Mouse (Mus musculus) forebrain, embryonic 13.5 days (tissue): ENCODE measurements around the gene Kcnn1. TPM values are rescaled to one million over a fixed set of nuclear protein-coding genes. Genes with fewer than 3 reads are reported as not detected.

Experiments used
- ATAC-seq: fragments of 200-750 bp; cut with Nextera tagmentation; 2 replicates; pipeline ENCODE4 v1.8.0; 2017
- H3K27ac ChIP-seq: fragments of 300-500 bp; sonication (generic); 2 replicates; pipeline ENCODE4 v1.5.1; 2015; ENCODE audit warnings: inconsistent platforms, mild to moderate bottlenecking, moderate library complexity
- H3K27me3 ChIP-seq: fragments of 300-500 bp; sonication (generic); 2 replicates; pipeline ENCODE4 v1.6.1; 2015; ENCODE audit warnings: mild to moderate bottlenecking, inconsistent platforms
- H3K36me3 ChIP-seq: fragments of 300-500 bp; sonication (generic); 2 replicates; pipeline ENCODE4 v1.6.1; 2015; ENCODE audit warnings: mild to moderate bottlenecking, inconsistent platforms; ENCODE audit not compliant: poor library complexity, severe bottlenecking
- H3K4me1 ChIP-seq: fragments of 300-500 bp; sonication (generic); 2 replicates; pipeline ENCODE4 v1.6.1; 2015; ENCODE audit warnings: inconsistent platforms
- H3K4me2 ChIP-seq: fragments of 300-500 bp; sonication (generic); 2 replicates; pipeline ENCODE4 v1.6.1; 2015; ENCODE audit warnings: inconsistent platforms, mild to moderate bottlenecking, moderate library complexity
- H3K4me3 ChIP-seq: fragments of 300-500 bp; sonication (generic); 2 replicates; pipeline ENCODE4 v1.5.1; 2015; ENCODE audit warnings: mild to moderate bottlenecking, inconsistent platforms
- H3K9ac ChIP-seq: fragments of 300-500 bp; sonication (generic); 2 replicates; pipeline ENCODE4 v1.6.1; 2015; ENCODE audit warnings: mild to moderate bottlenecking, inconsistent platforms
- H3K9me3 ChIP-seq: fragments of 300-500 bp; sonication (generic); replicated peaks from 2 replicates; pipeline ENCODE4 v1.6.1; 2016; ENCODE audit warnings: inconsistent platforms
- WGBS: fragments of 180-500 bp; shearing (Covaris S2); methylation state at CpG from one replicate; pipeline ENCODE4 v1.1.7; 2015; 5-methylcytosine and 5-hydroxymethylcytosine counted together
- polyA plus RNA-seq: library from polyadenylated mRNA; unstranded; fragments of >200 nt; fragmentation: Nextera tagmentation; extraction: Ambion mirVana; gene quantifications from 2 replicates; pipeline ENCODE4 v1.2.1, GENCODE M21; 2015

Kcnn1 gene
- polyA plus RNA-seq, 1 experiment from 2014 or later: 13.5 TPM

DNA sequence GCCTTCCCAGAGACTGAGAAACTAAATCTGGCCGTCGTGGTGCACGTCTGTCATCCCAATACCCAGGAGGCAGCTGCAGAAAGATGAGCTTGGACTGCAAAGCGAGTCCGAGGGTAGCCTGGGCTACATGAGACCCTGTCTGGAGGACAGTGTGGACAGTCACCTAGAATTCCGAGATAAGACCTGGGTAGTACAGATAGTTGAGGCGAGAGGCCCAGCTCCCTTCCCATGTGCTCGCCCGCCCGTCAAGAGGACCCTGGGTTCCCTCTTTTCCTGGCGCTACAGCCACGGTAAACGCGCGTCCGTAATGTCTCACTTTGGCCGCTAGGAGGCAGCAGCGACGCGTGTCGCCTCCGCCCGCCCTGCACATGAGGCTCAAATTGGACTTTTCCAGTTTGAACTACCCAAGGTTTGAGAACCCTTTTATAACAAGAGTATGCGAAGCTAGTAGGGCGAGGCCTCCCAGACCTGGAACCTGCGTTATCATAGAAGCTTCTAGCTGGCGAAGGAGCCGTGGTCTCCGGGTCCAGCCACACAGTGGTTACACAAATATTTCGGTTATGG lies 41.6 kb downstream of the Kcnn1 start:
- H3K27ac ChIP-seq: no peak overlapping the region
- no peak overlapping the region for H3K4me3 ChIP-seq
- no peaks in the 10 kb centered on the region for H3K36me3 ChIP-seq
- 0 out of 2 replicates have a peak, but pooled peaks cover 5% of the 10 kb centered on the region for H3K4me1 ChIP-seq
- 17% methylated on average over 30 of the region's 30 CpGs for WGBS
- H3K9me3 ChIP-seq: peaks cover 7% of the 10 kb centered on the region; the same call in 1 of the 2 replicates
- peaks cover 39% of the 10 kb centered on the region for H3K27me3 ChIP-seq
- peak; percentile 59 for ATAC-seq
- no peak overlapping the region for H3K4me2 ChIP-seq
- H3K9ac ChIP-seq: no peak overlapping the region; the same call in 1 of the 2 replicates

DNA sequence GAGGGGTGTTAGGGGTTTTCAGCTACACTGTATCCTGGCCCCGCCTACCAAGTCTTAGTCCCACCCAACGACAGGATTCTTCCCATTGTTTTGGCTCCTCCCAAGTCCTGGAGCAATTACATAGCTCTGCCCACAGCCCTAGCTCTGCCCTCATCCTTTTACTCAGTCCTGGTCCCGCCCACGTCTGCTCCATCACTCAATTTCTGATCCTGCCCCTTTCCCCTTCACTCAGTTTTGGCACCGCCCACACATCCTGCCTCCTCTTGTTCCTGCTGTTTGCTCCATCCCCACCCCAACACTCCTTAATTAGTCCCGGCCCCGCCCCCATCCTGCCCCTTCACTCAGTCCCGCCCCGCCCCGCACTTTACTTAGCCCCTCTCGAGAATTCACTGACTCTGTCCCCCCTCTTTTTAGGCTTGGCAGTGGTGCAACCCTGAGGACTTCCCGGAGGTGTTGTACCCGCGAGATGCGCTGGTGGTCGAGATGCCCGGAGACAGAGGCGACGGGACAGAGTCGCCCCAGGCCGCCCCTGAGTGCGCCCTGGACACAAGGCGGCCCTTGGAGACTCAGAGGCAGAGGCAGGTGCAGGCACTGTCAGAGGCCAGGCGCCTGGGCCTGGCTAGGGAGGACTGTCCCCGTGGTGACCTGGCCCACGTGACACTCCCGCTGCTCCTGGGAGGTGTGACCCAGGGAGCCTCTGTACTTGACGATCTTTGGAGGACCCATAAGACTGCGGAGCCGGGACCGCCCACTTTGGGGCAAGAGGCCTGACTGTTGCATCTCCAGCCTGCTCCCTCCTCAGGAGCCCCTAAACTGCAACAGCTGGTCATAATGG lies 42.7 kb downstream of the Kcnn1 start:
- Histone ChIP-seq H3K4me1 (0 out of 2 replicates have a peak, but pooled peaks cover 5% of the 10 kb centered on the region), H3K27me3 (peaks cover 51% of the 10 kb centered on the region), H3K36me3 (no peaks in the 10 kb centered on the region), H3K4me3 (no peak overlapping the region), H3K9ac (no peak overlapping the region), H3K27ac (no peak overlapping the region), H3K4me2 (no peak overlapping the region; the same call in 1 of the 2 replicates), H3K9me3 (peaks cover 7% of the 10 kb centered on the region; the same call in 1 of the 2 replicates)
- 2% methylated on average over 31 of the region's 31 CpGs for WGBS
- ATAC-seq: peak; percentile 56; the same call in 1 of the 2 replicates

- 0 out of 2 replicates have a peak, but pooled peaks have one; percentile 8 for ATAC-seq
- Histone ChIP-seq H3K27me3 (peaks cover 64% of the 10 kb centered on the region), H3K9ac (no peak overlapping the region), H3K4me1 (0 out of 2 replicates have a peak, but pooled peaks cover 5% of the 10 kb centered on the region), H3K36me3 (no peaks in the 10 kb centered on the region), H3K9me3 (peaks cover 7% of the 10 kb centered on the region; the same call in 1 of the 2 replicates), H3K4me3 (no peak overlapping the region), H3K27ac (no peak overlapping the region), H3K4me2 (peak overlapping the region; percentile 45)
- WGBS: 12% methylated on average over 30 of the region's 30 CpGs
These were observed 46.4 kb downstream of the Kcnn1 start for GRCm38 (mm10) chr8:70816679-70817078.

DNA sequence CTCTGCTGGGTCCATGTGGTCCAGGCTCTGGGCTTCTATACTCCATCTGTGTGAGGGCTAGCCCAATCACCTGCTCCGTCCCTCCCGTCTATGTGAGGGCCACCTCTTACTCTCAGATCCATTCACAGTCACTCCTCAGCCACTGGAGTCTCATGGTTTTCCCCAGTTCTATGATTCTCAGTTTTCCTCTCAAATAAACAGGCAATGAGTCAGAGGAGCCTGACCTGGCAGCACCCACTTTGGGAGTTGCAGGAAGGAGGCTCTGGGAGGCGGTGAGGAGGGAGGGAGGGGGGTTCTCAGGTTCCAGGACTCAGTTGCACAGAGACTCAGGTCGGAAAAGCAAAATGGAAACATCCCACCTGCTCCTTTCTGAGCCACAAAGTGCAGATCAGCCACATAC lies 50.2 kb downstream of the Kcnn1 start:
- H3K4me3 ChIP-seq: no peak overlapping the region
- no peak overlapping the region for H3K9ac ChIP-seq
- no peak for ATAC-seq
- no peaks in the 10 kb centered on the region for H3K36me3 ChIP-seq
- H3K4me1 ChIP-seq: 0 out of 2 replicates have a peak, but pooled peaks cover 5% of the 10 kb centered on the region
- H3K9me3 ChIP-seq: no peaks in the 10 kb centered on the region
- WGBS: 72% methylated on average over 4 of the region's 4 CpGs
- H3K4me2 ChIP-seq: no peak overlapping the region
- peaks cover 35% of the 10 kb centered on the region for H3K27me3 ChIP-seq
- H3K27ac ChIP-seq: no peak overlapping the region

GRCm38 (mm10) chr8:70812055-70812454 lies 51.0 kb downstream of the Kcnn1 start:
- Histone ChIP-seq H3K27ac (no peak overlapping the region), H3K4me3 (no peak overlapping the region), H3K36me3 (no peaks in the 10 kb centered on the region), H3K27me3 (peaks cover 34% of the 10 kb centered on the region), H3K9me3 (no peaks in the 10 kb centered on the region), H3K9ac (no peak overlapping the region), H3K4me2 (no peak overlapping the region), H3K4me1 (0 out of 2 replicates have a peak, but pooled peaks cover 5% of the 10 kb centered on the region)
- WGBS: 34% methylated on average over 4 of the region's 4 CpGs
- no peak for ATAC-seq

GRCm38 (mm10) chr8:70810962-70811680 lies 51.9 kb downstream of the Kcnn1 start:
- no peak overlapping the region for H3K4me3 ChIP-seq
- no peaks in the 10 kb centered on the region for H3K9me3 ChIP-seq
- no peak for ATAC-seq
- no peaks in the 10 kb centered on the region for H3K36me3 ChIP-seq
- H3K4me2 ChIP-seq: no peak overlapping the region
- 78% methylated on average over 20 of the region's 20 CpGs for WGBS
- peaks cover 32% of the 10 kb centered on the region for H3K27me3 ChIP-seq
- no peak overlapping the region for H3K9ac ChIP-seq
- H3K4me1 ChIP-seq: no peaks in the 10 kb centered on the region
- no peak overlapping the region for H3K27ac ChIP-seq

DNA sequence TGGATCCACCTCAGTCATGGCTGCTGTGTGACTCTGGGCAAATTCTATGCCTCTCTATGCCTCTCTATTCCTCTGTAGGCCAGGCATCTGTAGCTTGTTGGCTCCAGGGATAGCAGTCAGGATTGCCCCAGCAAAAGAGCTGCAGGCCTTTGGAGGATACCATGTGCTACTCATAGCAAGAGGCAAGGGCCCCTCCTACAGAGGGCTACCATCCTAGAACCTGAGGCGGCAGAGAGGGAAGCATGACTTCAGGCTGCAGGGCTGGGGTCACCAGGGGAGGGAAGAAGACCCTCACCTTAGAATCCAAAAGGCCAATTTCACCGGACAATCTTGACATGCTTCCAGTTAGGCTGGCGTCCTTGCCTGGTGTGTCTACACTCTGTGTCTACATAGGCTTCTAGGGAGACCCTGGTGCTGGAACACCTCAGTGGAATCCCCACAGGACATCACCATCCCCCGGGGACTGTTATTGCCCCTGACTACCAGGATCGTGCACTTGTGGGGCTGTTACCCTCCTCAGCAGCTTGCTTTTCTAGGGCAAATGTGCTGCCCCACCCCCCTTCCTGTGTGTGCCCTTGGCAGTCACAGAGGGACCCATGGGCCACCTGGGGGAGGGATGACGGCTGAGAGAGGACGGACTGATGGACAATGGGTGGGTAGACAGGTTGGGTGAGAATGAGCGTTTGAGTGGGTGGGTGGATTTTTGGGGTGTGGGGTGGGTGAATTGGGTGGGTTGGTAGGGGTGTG lies 53.9 kb downstream of the Kcnn1 start:
- H3K9ac ChIP-seq: no peak overlapping the region
- peaks cover 37% of the 10 kb centered on the region for H3K27me3 ChIP-seq
- H3K36me3 ChIP-seq: no peaks in the 10 kb centered on the region
- H3K4me2 ChIP-seq: no peak overlapping the region
- H3K4me1 ChIP-seq: peaks cover 6% of the 10 kb centered on the region
- no peak overlapping the region for H3K4me3 ChIP-seq
- ATAC-seq: no peak
- no peaks in the 10 kb centered on the region for H3K9me3 ChIP-seq
- 82% methylated on average over 8 of the region's 8 CpGs for WGBS
- no peak overlapping the region for H3K27ac ChIP-seq

GRCm38 (mm10) chr8:70808239-70808638 lies 54.8 kb downstream of the Kcnn1 start, which contains the start of gene Il12rb1:
Il12rb1 (plus strand) TSS chr8:70808449.
- Histone ChIP-seq H3K9ac (no peak within 1 kb of the TSS), H3K9me3 (no peaks in the 10 kb centered on the region), H3K4me3 (no peak within 1 kb of the TSS), H3K27ac (no peak within 1 kb of the TSS), H3K36me3 (no peaks in the 10 kb centered on the region), H3K4me1 (peaks cover 13% of the 10 kb centered on the region), H3K4me2 (no peak within 1 kb of the TSS), H3K27me3 (peaks cover 38% of the 10 kb centered on the region)
- ATAC-seq: no peak
- 60% methylated on average over 5 of the region's 5 CpGs for WGBS

GRCm38 (mm10) chr8:70807304-70807703 lies 55.8 kb downstream of the Kcnn1 start:
- ATAC-seq: no peak
- H3K4me3 ChIP-seq: no peak overlapping the region
- H3K27ac ChIP-seq: no peak overlapping the region
- H3K4me1 ChIP-seq: peaks cover 13% of the 10 kb centered on the region
- no peaks in the 10 kb centered on the region for H3K36me3 ChIP-seq
- H3K4me2 ChIP-seq: no peak overlapping the region
- 38% methylated on average over 1 of the region's 1 CpGs for WGBS
- peaks cover 45% of the 10 kb centered on the region for H3K27me3 ChIP-seq
- H3K9ac ChIP-seq: no peak overlapping the region
- H3K9me3 ChIP-seq: no peaks in the 10 kb centered on the region

GRCm38 (mm10) chr8:70806541-70806940 lies 56.5 kb downstream of the Kcnn1 start:
- Histone ChIP-seq H3K4me3 (no peak overlapping the region), H3K4me1 (peaks cover 13% of the 10 kb centered on the region), H3K9me3 (no peaks in the 10 kb centered on the region), H3K36me3 (no peaks in the 10 kb centered on the region), H3K9ac (no peak overlapping the region), H3K27me3 (peaks cover 51% of the 10 kb centered on the region), H3K4me2 (no peak overlapping the region), H3K27ac (no peak overlapping the region)
- 82% methylated on average over 4 of the region's 4 CpGs for WGBS
- no peak for ATAC-seq

DNA sequence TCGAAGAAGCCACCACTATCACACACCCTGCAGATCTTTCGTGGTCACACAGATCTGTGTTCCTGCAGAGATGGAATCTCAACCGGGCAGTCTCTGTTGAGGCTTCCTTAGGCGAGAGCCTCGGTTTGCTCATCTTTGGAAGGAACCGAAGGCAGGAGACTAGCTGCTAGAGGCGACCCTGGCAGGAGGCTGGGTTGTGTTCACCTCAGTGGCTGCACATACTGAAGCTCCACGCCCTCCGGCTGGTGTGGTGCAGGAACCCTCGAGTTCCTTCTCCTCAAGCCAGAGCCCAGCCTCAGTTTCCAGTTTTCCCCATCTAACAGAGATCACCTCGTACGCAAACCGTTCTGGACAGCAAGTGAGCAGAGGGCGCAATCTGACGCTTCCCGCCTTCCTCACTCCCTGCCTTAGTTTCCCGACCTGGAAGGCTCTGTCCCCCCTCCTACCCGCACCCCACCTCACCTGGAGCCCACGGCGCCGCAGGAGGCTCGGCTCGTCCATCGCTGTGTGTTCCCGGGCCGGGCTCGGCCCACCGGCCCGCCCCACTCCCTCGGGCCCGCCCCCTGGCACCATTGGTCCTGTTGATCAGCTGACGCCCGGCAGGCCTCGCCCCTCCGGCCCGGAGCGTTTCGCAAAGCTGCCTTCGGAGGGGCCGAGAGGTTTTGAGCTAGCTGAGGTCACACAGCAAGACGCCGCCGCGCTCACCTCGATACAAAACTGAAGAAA lies 58.4 kb downstream of the Kcnn1 start, which contains the start of gene Mast3:
Gene Mast3, minus strand, starts transcription at position 574 of the 726 bp plus-strand sequence.
- no peaks in the 10 kb centered on the region for H3K36me3 ChIP-seq
- H3K27me3 ChIP-seq: peaks cover 62% of the 10 kb centered on the region
- no peak within 1 kb of the TSS for H3K27ac ChIP-seq
- no peaks in the 10 kb centered on the region for H3K9me3 ChIP-seq
- H3K4me2 ChIP-seq: peak within 1 kb of the TSS; percentile 79
- H3K9ac ChIP-seq: peak within 1 kb of the TSS; percentile 57
- 2% methylated on average over 45 of the region's 45 CpGs for WGBS
- peaks cover 17% of the 10 kb centered on the region for H3K4me1 ChIP-seq
- peak; percentile 92 for ATAC-seq
- peak within 1 kb of the TSS; percentile 50 for H3K4me3 ChIP-seq
